Mouse (Mus musculus) lung, adult 2 months (tissue): Measurements from ENCODE around the gene Otop2.

Experiments used
- CTCF ChIP-seq: fragments of 200-500 bp; IDR thresholded peaks from 2 replicates; pipeline ENCODE4 v1.5.1; 2011; ENCODE audit warnings: mild to moderate bottlenecking, low read length, control low read depth; ENCODE audit not compliant: insufficient read depth
- POLR2A ChIP-seq: fragments of 200-500 bp; IDR thresholded peaks from 2 replicates; pipeline ENCODE4 v1.6.1; 2011; ENCODE audit warnings: low read depth, mild to moderate bottlenecking, control low read depth, low read length, borderline replicate concordance; ENCODE audit errors: extremely low read depth

DNA sequence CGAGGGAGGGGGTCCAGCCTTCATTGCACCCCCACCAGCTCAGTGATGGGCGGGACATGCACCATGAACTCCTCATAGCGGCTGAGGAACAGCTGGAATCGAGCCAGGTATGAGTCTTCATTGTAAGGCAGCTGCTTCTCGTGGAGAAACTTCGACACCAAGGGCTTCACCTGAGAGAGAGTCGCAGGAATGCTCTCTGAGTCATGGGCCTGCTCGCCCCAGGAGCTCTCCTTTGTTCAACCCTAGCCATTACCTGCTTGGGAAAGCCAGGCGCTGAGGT, 23.5 kb upstream of the Otop2 start:
- no peak for TF ChIP-seq CTCF
- TF ChIP-seq POLR2A, result no peak
